Mouse (Mus musculus) kidney, adult 2 months (tissue): ENCODE results near the gene C8g. TPM values are rescaled to one million over a fixed set of nuclear protein-coding genes. Genes with fewer than 3 reads are reported as not detected.

Experiments used
- DNase-seq: peaks from one replicate; pipeline ENCODE4 v3.0.0; 2021
- H3K27ac ChIP-seq: fragments of 200-500 bp; 2 replicates; pipeline ENCODE4 v1.5.1; 2012; ENCODE audit warnings: low read depth, low read length, control low read depth, inconsistent platforms; ENCODE audit not compliant: insufficient read depth
- H3K27me3 ChIP-seq: fragments of 200-500 bp; replicated peaks from 2 replicates; pipeline ENCODE4 v1.6.1; 2012; ENCODE audit warnings: mild to moderate bottlenecking, moderate library complexity, low read length, inconsistent platforms; ENCODE audit not compliant: control insufficient read depth, insufficient read depth
- H3K36me3 ChIP-seq: fragments of 200-500 bp; 2 replicates; pipeline ENCODE4 v1.6.1; 2012; ENCODE audit warnings: mild to moderate bottlenecking, moderate library complexity, low read length, inconsistent platforms; ENCODE audit not compliant: control insufficient read depth, insufficient read depth
- H3K4me1 ChIP-seq: fragments of 200-500 bp; 2 replicates; pipeline ENCODE4 v1.6.1; 2011; ENCODE audit warnings: low read length; ENCODE audit not compliant: control insufficient read depth, insufficient read depth
- H3K4me3 ChIP-seq: fragments of 200-500 bp; 2 replicates; pipeline ENCODE4 v1.5.1; 2011; ENCODE audit warnings: mild to moderate bottlenecking, low read depth, low read length, control low read depth; ENCODE audit not compliant: insufficient read depth
- CTCF ChIP-seq: fragments of 200-500 bp; conservative IDR thresholded peaks from 2 replicates; pipeline ENCODE4 v1.5.1; 2011; ENCODE audit warnings: low read depth, mild to moderate bottlenecking, control low read depth, low read length, moderate library complexity, mixed read lengths; ENCODE audit not compliant: insufficient read depth, insufficient read length
- POLR2A ChIP-seq: fragments of 200-500 bp; IDR thresholded peaks from one replicate; pipeline ENCODE4 v1.6.1; 2011; ENCODE audit warnings: low read depth, low read length, control low read depth
- WGBS: fragments of 180-500 bp; shearing (Covaris S2); methylation state at CpG from one replicate; pipeline ENCODE4 v1.1.7; 2018; 5-methylcytosine and 5-hydroxymethylcytosine counted together
- polyA plus RNA-seq: library from polyadenylated mRNA; depleted of rRNA; stranded (reverse); fragments of >200 nt; gene quantifications from 2 replicates; pipeline ENCODE4 v1.2.3, GENCODE M21; 2012

C8g gene
- polyA plus RNA-seq, 1 experiment: 20.6 TPM

DNA sequence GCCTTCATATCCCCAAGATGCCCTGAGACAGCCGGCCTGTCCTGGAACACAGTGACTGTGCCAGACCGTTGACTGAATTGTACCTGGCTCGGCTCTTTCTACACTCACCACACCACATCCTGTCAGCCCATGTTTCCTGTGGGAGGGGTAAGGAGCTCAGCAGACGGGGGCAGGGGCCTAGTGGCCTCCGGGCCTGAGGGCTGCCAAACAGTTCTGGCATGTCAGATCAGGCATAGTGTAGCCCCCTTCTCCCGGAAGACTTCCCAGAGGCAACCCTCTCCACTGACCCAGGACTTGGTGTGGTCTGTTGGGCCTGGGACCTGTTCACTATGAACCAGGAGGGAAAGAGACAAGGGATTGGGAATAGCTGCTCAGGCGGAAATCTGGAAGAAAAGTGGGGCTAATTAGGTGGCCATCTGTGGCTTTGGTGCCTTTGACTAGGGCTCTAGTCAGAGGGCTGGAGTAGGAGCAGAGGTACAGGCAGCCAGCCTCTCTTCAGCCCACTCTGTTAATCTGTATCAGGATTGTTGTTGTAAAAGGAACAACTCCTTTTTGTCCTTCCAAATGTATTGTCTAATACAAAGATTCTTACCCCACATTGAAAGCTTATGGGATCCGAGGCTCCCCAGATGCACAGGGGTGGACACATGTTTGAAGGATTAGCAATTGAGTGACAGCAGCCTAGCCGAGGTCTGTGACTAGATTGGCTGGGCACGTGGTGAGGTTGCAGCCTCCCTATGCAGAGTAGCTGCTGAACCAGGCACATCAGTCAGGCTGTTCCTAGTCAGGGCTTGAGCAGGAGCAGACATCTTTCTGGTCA, 35.5 kb downstream of the C8g start:
- no peak overlapping the region for H3K27ac ChIP-seq
- no peaks in the 10 kb centered on the region for H3K27me3 ChIP-seq
- H3K4me3 ChIP-seq: no peak overlapping the region
- WGBS: 52% methylated on average over 10 of the region's 10 CpGs
- H3K36me3 ChIP-seq: no peaks in the 10 kb centered on the region
- TF ChIP-seq POLR2A: no peak
- no peak for TF ChIP-seq CTCF
- H3K4me1 ChIP-seq: peaks cover 8% of the 10 kb centered on the region
- DNase-seq: no peak

DNA sequence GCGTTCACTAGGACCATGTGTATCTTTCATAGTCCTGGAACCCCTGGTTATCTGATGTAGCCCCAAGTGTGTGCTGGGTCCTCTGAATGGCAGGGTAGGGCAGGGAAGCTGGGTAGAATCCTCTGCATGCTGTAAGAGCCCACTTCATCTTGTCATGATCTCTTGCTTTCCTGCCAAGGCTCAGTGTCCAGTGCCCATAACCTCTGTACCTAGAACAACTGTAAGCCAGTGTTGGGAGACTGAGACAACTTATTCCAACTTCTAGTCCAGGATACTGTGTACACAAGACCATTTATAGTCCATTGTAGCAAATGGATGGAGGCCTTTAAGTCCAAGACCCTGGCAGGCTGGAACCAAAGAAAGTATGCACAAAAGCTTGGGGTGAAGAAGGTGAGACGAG, 36.3 kb downstream of the C8g start:
- TF ChIP-seq POLR2A (no peak), CTCF (no peak)
- WGBS: 88% methylated on average over 2 of the region's 2 CpGs

DNA sequence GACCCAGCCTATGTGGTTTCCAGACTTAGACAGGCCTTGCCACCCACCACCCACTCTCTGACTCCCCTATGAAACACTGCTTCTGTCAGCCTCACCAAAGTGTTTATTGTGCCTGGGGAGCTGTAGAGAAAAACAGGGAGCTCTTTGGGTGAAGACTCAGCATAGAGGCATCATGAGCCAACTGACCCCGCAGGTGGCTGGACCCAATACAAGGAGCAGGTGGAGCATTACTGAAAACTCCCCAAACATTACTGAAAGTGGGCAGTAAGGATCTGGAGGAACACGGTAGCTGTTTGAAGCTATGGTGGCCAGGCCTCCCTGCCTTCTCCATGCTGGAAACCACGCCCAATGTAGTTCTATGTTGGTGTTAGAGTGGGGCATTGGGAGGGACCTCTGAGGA, 37.9 kb downstream of the C8g start:
- DNase-seq: no peak
- no peaks in the 10 kb centered on the region for H3K36me3 ChIP-seq
- no peak overlapping the region for H3K4me3 ChIP-seq
- no peak overlapping the region for H3K27ac ChIP-seq
- H3K27me3 ChIP-seq: no peaks in the 10 kb centered on the region
- WGBS: 94% methylated on average over 3 of the region's 3 CpGs
- no peak for TF ChIP-seq CTCF
- TF ChIP-seq POLR2A: no peak
- H3K4me1 ChIP-seq: peaks cover 13% of the 10 kb centered on the region

More for the DNA sequence above, 36.3 kb downstream of the C8g start:
- Histone ChIP-seq H3K4me3 (no peak overlapping the region), H3K4me1 (peaks cover 9% of the 10 kb centered on the region), H3K36me3 (no peaks in the 10 kb centered on the region), H3K27me3 (no peaks in the 10 kb centered on the region), H3K27ac (no peak overlapping the region)
- DNase-seq: no peak

DNA sequence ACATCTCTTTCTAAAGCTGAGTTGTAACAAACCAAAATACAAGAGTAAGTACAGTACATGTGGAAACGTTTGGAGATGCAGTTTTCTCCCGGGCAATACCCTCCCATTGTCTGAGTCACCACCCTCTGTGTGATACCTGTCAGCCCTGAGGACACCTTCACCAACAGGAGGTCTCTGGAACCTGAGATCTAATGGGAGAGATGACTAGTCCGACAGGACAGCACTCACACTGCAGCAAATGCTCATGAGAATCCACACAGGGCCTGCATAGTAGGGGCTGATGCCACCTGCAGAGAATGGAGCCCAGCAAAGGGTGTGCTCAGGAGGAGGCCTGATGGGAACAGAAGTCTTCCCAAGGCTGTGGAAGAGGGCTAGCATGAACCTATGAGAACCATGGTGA, 40.1 kb downstream of the C8g start:
- Histone ChIP-seq H3K27ac (peak overlapping the region; percentile 66), H3K4me1 (peaks cover 11% of the 10 kb centered on the region), H3K36me3 (no peaks in the 10 kb centered on the region), H3K4me3 (peak overlapping the region; percentile 45), H3K27me3 (no peaks in the 10 kb centered on the region)
- no peak for TF ChIP-seq CTCF
- no peak for TF ChIP-seq POLR2A
- WGBS: 31% methylated on average over 3 of the region's 3 CpGs
- no peak for DNase-seq

DNA sequence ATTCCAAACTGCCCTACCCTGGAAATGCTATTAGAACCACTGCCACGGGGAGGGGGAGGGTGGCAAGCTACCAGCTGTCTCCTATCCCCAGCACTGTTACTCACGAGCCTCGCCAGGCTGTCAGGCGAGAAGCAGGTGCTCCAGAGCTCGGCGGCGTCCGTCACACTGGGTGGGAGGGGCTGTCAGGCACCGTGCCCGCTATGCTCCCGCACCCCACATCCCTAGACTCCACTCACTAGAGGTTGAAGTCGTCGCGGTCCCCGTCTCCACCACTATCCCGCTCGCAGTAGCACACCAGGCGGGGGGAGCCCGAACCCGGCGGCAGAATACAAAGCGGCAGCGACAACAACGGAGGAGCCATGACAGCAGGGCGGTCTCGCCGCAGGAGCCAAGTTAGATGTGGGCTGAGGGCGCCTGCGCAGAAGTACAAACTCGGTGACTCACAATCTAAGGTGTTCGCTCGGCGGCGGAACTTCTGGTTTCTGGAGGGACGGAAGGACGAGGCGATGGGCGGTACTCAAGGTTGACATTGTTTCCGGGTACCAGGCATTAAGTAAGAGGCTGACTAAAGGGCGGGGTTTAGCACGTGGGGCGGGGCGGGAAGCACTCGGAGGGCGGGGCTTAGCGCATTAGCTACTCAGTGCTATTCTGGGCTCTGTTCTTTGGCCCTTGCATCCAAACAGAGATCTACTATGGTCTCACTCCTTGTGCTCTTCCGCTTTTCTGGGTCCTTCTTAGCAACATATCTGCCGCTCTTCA, 40.8 kb downstream of the C8g start, which contains the start of gene Paxx:
Gene Paxx (minus strand): TSS at position 544 of the 759 bp plus-strand sequence.
- Histone ChIP-seq H3K27me3 (no peaks in the 10 kb centered on the region), H3K4me3 (peak within 1 kb of the TSS; percentile 71), H3K27ac (peak within 1 kb of the TSS; percentile 93), H3K36me3 (no peaks in the 10 kb centered on the region), H3K4me1 (peaks cover 11% of the 10 kb centered on the region)
- WGBS: 1% methylated on average over 48 of the region's 48 CpGs
- peak; percentile 98 for DNase-seq
- TF ChIP-seq CTCF (no peak), POLR2A (peak; percentile 59)

DNA sequence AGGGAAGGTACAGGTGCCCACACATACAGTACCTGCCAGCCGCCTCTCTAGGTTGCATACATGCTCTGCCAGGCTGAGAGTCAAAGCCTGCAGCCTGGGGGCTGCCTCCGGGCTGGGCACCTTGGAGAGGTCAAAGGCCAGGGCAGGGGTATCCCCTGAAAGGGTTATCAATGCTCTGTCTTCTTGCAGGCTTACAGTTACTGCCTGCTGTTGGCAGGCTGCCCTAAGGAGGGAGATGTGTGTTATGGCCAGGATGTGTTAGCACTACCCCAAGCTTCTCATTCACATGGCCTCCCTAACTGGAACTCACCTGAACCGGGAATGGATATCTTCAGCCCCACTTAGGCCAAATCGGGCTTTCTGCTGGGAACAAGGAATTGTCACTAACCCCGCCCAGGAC, 41.4 kb downstream of the C8g start:
- no peaks in the 10 kb centered on the region for H3K36me3 ChIP-seq
- H3K4me3 ChIP-seq: peak overlapping the region; percentile 71
- H3K27me3 ChIP-seq: no peaks in the 10 kb centered on the region
- no peak for DNase-seq
- 20% methylated on average over 5 of the region's 5 CpGs for WGBS
- H3K4me1 ChIP-seq: peaks cover 11% of the 10 kb centered on the region
- H3K27ac ChIP-seq: peak overlapping the region; percentile 93
- no peak for TF ChIP-seq POLR2A
- no peak for TF ChIP-seq CTCF

DNA sequence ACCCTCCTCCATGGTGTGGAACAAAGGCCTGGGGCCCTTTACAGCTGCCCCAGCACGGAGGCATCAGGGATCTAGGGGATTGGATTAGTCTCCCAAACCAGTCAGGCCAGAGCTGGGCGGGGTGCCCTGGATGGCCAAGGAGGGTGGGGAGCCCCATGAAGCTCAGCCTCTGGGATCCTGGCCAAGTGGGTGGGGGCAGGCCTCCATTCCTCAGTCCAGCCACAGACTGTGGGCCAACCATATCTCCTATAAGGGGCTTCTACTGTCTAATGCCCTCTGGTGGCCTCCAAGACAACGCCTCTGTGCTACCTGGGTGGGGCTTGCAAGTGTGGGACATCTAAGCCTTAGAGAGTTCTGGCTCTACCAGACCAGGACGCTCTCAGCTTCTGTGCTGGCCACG, 42.6 kb downstream of the C8g start:
- WGBS: 75% methylated on average over 5 of the region's 5 CpGs
- H3K4me3 ChIP-seq: no peak overlapping the region
- no peaks in the 10 kb centered on the region for H3K36me3 ChIP-seq
- H3K4me1 ChIP-seq: peaks cover 11% of the 10 kb centered on the region
- peak; percentile 17 for DNase-seq
- H3K27ac ChIP-seq: no peak overlapping the region
- no peaks in the 10 kb centered on the region for H3K27me3 ChIP-seq
- TF ChIP-seq CTCF: no peak
- no peak for TF ChIP-seq POLR2A
